Mouse (Mus musculus) cortical plate, adult 2 months (tissue): ENCODE measurements at regions not wholly inside any gene's neighbourhood (a gene's known extent, or its start where the extent isn't known, plus 50 kb on each side); places are given as distances from the start of the nearest gene placed in this dataset.

Source experiments
- CTCF ChIP-seq: fragments of 200-500 bp; IDR thresholded peaks from 2 replicates; pipeline ENCODE4 v1.5.1; 2011; ENCODE audit warnings: mild to moderate bottlenecking, control low read depth, low read length; ENCODE audit not compliant: insufficient read depth; ENCODE audit errors: extremely low read depth
- POLR2A ChIP-seq: fragments of 200-500 bp; IDR thresholded peaks from 2 replicates; pipeline ENCODE4 v1.6.1; 2011; ENCODE audit warnings: mild to moderate bottlenecking, low read length, control low read depth; ENCODE audit not compliant: insufficient read depth; ENCODE audit errors: extremely low read depth

GRCm38 (mm10) chr2:61524060-61524734 lies 54.2 kb upstream of the Tank start:
- no peak for TF ChIP-seq CTCF
- TF ChIP-seq POLR2A: no peak
